Mouse (Mus musculus) hindlimb bud, embryonic 11.5 days (tissue): Measurements from ENCODE around the gene Ndufa10.
"Not testable (repeated sequence)": the region's sequence is repeated elsewhere in the genome, so short reads cannot be mapped to it uniquely, and the experiment has no call there.

Experiments
- DNase-seq: peaks from one replicate; pipeline ENCODE4 v3.0.0-alpha.2; 2012; ENCODE audit warnings: low read depth, low spot score; ENCODE audit errors: extremely low spot score

Ndufa10 gene

DNA sequence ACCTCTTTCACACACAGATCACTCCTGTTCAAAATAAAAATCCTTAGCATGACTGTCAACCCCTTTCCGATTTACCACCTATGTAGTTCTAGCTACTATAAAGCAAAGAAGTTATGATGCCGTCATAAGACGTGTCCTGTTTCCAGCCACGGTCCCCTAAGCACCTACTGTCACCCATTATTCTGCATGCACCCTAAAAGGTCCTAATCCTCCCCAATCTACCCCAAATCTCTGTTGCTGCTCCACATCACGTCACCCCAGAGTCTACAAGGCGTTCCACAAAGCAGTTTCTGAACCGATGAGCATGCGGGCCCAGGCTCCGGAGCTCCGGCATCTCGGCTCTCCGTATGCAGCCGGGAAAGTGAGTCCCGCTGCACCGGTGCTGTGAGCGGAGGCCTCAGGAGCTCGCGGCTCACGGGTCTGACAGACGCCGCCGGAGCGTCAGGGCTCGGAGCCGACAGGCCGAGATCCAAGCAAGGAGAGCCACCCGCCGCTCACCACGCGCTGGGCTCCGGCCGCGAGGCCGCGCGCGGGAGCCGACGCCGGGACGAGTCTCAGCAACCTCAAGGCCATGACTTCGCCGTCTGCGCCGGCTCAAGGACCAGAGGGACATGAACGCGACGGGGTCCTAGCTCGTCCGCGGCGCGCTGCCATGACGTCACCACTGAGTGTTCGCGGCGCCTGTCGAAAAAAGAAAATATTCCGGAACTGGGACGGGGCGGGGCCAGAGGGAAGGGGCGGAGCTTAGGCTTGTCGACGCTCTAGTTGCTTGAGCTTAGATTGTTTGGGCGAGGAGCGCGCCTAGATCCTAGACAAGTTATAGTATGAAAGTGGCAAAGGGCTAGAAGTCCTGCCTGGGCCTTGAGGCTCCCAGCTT, at the start of gene Ndufa10:
Gene Ndufa10 (minus strand): TSS at position 696 of the 877 bp plus-strand sequence.
- peak; percentile 69 for DNase-seq

DNA sequence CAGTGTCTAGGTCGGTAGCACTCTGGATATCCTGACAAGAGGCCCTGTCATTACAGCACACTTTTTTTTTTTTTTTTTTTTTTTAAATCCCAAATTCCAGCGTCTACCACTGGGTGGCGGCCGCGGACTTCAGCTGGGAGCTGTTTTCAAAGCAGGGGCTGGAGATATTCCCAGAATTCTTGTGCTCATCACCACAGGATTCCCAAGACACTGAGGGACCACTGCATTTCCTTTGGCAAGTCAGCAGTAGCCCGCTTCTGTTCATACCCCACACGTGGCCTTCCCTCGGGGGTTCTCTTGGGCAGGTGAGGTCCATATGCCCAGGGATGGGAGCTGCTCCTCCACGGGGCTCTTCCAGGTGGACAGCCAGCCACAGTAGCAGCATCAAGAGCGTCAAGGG, 47.7 kb upstream of the Ndufa10 start:
- no peak for DNase-seq

DNA sequence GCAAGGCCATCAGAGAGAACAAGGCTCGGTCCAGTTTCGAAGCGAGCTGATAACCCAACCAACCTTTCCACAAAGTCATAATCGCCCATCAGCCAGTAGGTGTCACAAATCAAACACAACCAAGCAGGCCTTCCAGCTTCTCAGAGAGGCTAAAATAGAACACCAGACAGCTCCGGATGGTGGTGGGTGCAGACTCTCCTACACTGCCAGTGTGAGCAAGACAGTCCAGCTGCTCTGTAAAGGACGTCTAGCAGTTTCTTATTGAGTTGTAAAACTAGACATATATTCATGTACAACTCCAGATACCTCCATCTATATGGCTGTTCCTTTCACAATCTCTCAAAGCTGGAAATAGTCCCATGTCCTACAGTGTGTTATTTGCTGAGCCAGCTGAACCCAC, 45.4 kb upstream of the Ndufa10 start:
- DNase-seq: no peak

DNA sequence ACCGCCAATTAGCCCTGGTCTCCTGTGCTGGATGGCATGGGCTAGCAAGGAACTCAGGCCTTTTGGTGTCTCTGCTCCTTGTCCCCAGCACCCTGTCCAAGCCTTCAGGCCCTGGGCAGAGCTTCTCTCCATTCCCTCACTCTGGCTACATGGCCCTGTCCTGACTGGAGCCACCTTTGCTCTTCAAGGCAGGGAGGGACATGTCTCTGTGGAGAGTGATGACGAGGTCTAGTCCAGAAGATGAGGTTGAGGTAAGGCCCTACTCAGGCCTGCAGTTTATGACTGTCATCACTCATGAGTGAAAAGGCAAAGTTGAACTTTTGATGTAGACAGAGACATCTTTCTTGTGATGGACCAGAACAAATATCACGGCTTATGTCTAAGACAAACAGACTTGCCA, 44.9 kb upstream of the Ndufa10 start, which contains the start of gene Olfr1414:
Gene Olfr1414 (minus strand): TSS at position 101 of the 400 bp plus-strand sequence.
- no peak for DNase-seq

DNA sequence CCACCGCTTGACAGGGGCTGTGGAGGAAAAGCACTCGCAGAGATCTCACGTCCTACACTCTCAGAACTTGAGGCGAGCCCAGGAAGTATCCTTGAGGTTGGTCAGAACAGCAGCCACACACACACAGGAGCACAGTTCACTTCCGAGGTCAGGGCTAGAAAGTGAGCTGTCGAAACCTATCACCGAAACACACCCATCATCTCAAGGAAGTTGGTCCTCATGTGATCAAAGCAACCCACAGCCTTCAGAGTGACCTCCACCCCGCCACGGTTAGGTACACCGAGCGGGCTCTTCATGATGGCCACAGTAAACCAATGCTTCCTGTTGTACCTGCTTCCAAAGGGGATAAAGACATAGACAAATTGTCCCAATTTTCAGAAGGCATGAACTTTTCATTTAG, 41.7 kb upstream of the Ndufa10 start:
- no peak for DNase-seq

DNA sequence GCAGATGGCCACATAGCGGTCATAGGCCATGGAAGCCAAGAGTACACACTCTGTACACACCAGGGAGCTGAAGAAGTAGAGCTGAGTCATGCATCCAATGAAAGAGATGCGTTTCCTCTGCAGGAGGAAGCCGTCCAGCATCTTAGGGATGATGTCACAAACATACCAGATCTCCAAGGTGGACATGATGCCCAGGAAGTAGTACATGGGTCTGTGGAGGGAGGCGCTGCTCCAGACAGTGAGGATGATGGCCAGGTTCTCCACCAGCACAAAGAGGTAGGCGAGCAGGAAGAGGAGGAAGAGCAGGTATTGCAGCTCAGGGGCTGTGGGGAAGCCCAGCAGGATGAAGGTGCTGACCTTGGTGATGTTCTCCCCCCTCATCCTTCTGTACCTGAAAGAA, 38.0 kb upstream of the Ndufa10 start:
- not testable (repeated sequence) for DNase-seq

DNA sequence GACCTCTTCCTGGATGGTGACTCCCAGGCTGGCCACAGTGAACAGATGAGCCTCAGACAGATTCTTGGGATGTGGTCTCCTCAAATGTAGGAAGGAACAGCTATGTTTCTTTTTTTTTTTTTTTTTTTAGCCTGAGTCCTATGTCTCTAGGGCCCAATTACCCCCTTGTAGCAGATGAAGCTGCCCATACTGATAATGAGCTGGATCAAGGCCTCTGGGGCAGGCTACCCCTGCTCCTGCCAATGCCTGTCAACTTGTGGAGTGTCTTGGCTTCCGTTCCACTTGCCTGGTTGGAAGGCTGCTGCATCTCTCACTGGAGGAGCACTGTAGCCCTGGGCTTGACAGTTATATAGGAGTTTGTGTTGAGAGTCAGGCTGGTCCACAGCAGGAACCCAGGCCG, 22.3 kb upstream of the Ndufa10 start, which contains the start of gene Olfr1415:
Gene Olfr1415 (minus strand): TSS at position 101 of the 400 bp plus-strand sequence.
- no peak for DNase-seq

DNA sequence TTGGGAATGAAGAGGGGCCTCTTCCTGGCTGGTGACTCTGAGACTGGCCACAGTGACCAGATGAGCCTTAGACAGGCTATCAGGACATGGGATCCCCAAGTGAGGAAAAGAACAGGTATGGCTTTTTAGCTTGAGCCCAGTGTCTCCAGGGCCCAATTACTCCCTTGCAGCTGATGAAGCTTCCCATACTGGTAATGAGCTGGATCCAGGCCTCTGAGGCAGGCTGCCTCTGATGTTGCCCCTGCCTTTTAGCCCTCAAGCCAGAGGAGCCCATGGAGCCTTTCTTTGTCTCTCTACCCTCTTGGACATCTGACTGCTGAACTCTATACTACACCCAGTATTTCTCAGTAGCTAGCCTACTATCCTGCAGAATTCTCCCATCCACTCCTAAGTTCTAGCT, 11.4 kb upstream of the Ndufa10 start, which contains the start of gene Olfr1416:
Gene Olfr1416 (minus strand): TSS at position 101 of the 400 bp plus-strand sequence.
- DNase-seq: no peak

DNA sequence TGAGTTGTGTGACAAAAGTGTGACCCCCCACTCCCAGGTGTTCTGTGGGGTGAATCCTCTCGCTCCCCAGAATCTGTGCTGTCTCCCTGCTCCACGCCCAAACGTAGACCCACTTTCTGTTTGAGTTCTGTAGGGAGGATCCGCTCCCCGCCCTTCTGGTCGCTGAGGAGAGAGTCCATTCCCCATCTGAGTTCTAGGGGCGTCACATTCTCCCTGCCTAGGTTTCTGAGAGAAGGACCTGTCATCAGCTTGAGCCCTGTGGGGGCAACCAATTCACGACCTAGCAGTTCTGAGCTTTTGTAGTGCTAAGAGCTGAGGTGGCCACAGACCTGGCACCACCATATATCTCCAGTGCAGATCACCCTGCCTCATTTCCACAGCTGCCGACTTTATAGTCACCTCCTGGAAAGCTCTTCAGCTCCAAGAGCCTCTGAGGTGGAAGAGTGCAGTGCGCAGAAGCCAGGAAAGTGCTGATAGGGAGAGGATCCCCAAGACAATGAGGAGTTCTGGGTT, 462 bp upstream of the Ndufa10 start:
- no peak for DNase-seq

DNA sequence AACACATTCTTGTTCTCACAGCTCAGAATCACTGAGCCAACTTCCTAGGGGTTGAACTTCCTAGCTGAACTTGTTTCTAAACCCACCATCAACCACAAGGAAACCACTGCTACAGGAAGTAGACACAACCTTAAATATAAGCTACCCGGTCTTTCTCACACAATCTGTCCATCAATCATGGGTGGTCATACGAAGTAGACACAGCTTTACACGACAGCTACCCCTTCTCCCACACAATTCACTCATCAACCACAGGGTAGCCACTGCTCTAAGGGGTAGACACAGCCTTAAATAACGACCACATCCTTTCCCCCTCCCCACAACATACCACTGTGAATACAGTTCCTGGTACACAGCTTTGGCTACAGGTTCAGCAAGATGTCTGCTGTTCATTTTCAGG, 4.8 kb downstream of the Ndufa10 start:
- DNase-seq: no peak

DNA sequence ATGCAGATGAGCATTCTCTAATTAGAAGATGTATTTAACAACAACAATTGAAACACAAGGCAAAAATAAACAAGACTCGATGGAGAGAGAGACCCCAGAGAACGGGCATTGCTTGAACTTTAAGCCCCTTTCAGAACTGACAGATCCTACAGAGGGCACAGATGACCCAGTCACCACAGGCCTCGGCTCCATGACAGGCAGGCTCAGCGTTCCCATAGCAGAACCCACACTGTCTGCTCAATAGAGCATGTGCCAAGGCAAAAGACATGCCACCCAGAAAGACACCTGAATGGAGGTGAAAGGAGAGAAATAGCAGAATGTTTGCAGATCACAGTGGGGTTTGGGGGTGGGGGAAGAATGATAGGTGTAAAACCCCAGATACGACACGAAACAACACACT, 15.2 kb downstream of the Ndufa10 start:
- DNase-seq: no peak

DNA sequence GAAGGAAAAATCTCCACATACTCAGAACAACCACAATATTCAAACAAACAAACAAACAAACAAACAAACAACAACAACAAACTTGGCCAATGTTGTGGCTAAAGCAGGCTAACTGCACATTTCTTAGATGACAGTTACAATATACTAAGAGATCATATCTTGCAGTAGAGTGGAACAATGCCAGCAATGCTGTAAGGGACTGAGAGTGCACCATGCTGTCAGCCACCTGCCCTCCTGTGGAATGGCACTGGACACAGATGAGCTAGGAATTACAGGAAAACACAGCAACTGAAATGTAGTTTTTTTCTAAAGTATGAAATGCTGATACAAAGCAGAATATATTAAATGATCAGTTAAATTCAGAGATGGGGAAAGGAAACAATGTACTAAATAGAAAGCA, 15.9 kb downstream of the Ndufa10 start:
- no peak for DNase-seq

DNA sequence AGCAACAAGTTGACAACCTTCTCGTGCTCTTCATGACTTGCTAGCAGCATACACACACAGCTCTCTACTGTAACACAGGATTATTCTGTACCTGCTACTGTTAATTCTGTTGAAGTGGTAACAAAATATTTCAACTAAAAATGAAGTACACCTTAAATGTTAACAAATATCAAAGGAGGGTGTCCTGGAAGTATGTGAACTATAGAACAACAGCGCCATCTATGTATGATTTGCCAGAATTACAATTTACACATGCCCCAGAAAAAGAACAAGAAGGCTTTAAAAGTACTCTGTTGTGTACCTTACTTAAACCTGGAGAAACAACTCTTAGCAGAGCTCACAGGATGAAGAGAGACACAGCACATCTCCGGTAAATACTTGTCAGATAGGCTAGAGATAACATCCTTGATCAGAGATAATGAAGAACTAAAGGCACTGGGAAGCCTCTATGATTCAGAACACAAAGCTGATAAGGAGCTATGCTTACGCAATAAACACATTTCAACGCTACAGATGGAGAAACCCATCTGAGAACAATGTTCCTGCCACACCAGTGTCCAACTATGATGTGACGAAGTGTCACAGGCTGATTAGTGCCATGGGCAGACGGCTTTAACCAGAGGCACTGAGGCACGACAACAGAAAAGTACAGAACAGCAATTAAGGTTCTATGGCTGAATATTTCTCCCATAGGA, 19.8 kb downstream of the Ndufa10 start:
- DNase-seq: peak; percentile 37

DNA sequence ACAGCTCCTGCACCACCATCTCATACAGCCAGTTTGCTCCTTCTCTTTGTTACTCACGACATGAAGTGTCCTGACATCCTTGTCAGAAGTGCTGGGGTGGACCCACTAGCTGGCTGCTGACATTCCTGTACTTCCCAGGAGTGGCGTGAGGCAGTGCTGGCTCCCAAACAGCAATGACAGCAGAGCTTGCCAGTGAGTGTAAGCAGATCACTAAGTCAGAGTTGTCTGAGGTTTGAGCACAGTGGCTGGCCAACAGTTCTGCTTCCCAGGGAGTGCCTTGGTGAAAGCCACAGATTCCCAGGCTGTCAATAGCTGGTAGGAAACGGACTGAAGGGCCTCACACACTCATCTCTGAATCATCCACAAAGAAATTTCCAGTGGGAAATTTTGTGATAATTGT, 25.4 kb downstream of the Ndufa10 start:
- no peak for DNase-seq

DNA sequence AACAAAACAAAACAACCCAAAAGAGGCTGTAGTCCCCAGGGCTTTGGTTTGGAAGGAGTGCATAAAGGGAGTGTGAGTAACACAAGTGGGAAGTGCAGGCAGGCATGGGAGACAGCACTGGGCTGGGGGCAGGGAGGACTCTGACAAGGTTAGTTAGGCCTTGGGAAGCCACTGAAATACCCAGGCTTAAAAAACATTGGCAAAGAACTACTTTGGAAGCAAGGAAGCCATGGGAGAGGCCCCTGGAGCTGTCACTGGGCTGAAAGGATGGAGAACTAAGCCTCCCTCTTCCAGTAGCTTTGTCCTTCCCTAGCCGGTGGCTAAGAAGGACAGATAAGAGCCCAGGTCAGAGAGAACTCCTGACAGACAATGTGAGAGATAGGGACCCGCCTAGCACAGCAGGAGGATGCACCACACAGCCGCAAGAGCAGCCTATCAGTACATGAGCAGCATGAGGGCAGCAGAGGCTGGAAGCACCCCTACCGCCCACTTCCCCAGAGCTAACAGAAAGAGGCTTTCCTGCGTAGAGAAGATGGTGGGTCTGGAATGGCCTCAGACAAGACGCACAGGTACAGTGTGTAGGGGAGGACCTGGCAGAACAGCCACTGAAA, 32.1 kb downstream of the Ndufa10 start:
- DNase-seq: no peak

DNA sequence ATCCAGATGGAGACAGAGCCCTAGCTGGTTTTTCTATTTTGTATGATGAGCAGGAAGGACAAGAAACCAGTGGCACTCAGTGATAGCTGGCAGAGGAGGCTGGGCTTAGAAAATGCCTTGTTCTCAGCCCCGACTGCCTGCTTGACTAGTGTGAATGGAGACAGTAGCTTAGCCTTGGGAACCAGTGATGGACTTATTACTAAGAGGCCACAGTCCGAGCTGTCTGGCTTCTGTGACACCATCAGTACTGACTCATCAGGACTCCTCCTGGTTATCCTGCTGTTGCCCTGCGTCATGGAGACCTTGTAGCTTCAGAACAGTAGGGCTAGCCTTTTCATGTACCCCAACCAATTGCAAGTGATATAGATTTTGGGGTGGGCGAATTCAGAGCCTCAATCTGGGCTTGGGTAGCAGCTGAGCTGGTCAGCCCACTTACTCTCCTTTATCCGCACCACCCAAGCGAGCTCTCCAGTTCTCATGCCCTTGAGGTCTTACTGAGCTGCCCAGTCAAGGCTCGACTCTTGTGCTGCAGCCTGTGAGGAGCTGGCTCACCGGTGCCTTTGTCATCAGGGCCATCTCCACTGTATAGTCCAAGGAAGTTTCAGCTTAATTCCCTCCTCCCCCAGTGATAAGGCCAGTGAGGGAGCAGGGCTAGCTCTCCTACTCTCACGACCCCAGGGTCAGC, 33.5 kb downstream of the Ndufa10 start:
- no peak for DNase-seq

DNA sequence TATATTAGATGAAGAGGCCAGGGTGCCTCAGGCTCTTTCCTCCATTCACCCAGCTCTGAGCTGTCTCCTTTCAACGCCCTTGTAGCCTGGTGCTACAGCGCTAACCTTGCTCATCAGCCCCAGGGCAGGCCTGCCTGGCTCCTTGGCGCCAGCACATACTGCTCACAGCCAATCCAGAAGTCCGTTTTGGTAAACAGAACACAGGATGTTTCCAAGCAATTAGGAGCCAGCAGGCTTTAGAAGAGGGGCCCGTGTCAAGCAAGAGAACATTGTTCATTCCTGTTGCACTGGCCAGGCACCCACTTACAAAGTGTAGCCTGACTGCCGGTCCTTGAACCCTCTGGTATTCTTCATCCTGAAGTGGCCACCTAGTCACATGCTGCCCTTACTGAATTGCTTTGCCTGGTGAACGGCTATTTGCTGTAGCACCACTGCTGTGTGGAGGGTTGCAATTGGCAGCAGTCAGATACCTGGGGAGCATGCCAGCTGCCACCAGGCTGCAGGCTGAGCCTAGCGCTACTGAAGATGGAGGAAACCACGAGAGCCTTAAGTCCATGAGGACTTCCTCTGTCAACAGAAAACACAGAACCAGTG, 35.9 kb downstream of the Ndufa10 start:
- DNase-seq: no peak

DNA sequence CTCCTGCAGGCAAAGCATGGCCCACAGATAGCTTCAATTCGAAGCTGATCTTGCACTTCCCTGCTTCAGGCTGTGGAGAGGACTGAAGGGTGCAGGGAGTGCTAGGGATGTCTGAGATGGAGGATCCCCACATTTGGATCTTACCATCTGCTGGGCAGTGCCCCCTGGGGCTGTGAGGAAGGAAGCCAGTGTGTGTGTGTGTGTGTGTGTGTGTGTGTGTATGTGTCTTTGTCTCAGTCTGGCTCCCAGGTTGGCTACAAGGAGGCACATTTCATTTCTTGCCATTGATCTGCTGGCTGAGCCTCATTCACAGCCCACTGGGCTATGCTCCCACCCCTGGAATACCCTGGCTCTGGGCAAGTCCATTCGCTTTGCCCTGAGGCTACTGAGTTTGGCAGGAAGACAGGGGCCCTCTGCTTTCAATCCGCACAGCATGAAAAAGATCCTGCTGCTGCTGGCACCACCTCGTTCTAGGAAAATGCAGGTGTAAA, 36.8 kb downstream of the Ndufa10 start:
- DNase-seq: no peak

DNA sequence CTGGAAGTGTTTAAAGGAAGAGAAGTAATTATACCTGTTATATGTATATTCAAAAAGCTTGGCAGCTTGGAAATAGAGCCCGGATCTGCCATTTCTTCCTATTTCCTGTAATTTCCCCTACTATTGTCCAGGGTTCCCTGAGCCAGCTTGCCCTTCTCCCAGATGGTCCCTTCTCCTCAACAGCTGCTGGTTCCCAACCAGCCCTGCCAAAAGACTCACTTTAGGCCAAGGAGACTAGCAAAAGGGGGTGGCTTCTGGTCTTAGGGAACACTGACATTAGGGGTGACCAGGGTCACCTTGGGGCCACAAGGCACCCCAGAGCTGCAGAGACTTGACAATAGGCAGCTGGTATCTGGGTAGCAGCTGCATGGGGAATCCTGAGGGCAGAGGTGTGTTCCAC, 38.7 kb downstream of the Ndufa10 start:
- no peak for DNase-seq

DNA sequence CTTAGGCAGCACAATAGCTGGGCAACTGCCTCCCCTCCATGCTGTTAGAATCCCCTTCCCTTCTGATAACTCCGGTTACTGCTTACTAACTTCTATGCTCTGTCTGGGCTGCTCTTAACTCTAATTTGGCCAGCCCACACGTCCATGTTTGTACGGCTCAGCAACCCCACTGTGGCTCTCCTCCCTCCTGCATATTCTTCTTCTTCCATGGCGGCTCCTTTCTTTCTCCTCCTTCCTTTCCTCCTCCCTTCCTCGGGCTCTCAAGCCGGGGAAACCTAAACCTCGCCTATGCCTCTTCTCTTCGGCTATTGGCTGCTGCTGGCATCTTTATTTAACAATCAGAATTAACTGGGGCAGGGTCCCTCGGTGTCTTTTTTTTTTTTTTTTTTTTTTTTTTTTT, 40.9 kb downstream of the Ndufa10 start:
- DNase-seq: no peak
